Mouse (Mus musculus): Measurements from ENCODE around the gene Ap1ar. TPM values are rescaled to one million over a fixed set of nuclear protein-coding genes. Genes with fewer than 3 reads are reported as not detected.
A peak's percentile ranks its signal among the peaks of the same experiment; 100 is the strongest.

Ap1ar gene
- polyA plus RNA-seq, 1 experiment from 2014 or later, result 97.5 TPM

- no peaks in the 10 kb centered on the region for H3K9me3 ChIP-seq
- no peak for ATAC-seq
- no peaks in the 10 kb centered on the region for H3K4me1 ChIP-seq (replicated peaks)
- H3K27ac ChIP-seq, result no peak overlapping the region
- no peak overlapping the region for H3K4me3 ChIP-seq (replicated peaks)
- no peak overlapping the region for H3K9ac ChIP-seq
- H3K27me3 ChIP-seq (replicated peaks), result no peaks in the 10 kb centered on the region
- peaks cover 24% of the 10 kb centered on the region for H3K36me3 ChIP-seq
- 89% methylated on average over 7 of the region's 7 CpGs for WGBS
- no peak overlapping the region for H3K4me2 ChIP-seq (replicated peaks)
Observed at GRCm38 (mm10) chr3:127809103-127809502, 28.2 kb downstream of the Ap1ar start.

- peaks cover 24% of the 10 kb centered on the region; the same call in 1 of the 2 replicates for H3K36me3 ChIP-seq
- H3K9me3 ChIP-seq, result no peaks in the 10 kb centered on the region
- no peak overlapping the region for H3K4me2 ChIP-seq (replicated peaks)
- no peak overlapping the region for H3K9ac ChIP-seq
- ATAC-seq, result no peak
- H3K4me3 ChIP-seq (replicated peaks), result no peak overlapping the region
- no peak overlapping the region for H3K27ac ChIP-seq
- H3K4me1 ChIP-seq (replicated peaks), result no peaks in the 10 kb centered on the region
- H3K27me3 ChIP-seq (replicated peaks), result no peaks in the 10 kb centered on the region
- WGBS, result 84% methylated on average over 5 of the region's 5 CpGs
Observed at GRCm38 (mm10) chr3:127807846-127808245, 29.5 kb downstream of the Ap1ar start.

GRCm38 (mm10) chr3:127805991-127806390, 31.3 kb downstream of the Ap1ar start:
- Histone ChIP-seq H3K27me3 (replicated peaks) (no peaks in the 10 kb centered on the region), H3K9me3 (no peaks in the 10 kb centered on the region), H3K4me3 (replicated peaks) (no peak overlapping the region), H3K9ac (no peak overlapping the region), H3K4me1 (replicated peaks) (no peaks in the 10 kb centered on the region), H3K36me3 (peaks cover 24% of the 10 kb centered on the region; the same call in 1 of the 2 replicates), H3K27ac (no peak overlapping the region), H3K4me2 (replicated peaks) (no peak overlapping the region)
- WGBS, result 83% methylated on average over 6 of the region's 6 CpGs
- ATAC-seq, result no peak

GRCm38 (mm10) chr3:127805071-127805470, 32.3 kb downstream of the Ap1ar start:
- no peak overlapping the region for H3K4me2 ChIP-seq (replicated peaks)
- H3K36me3 ChIP-seq, result peaks cover 18% of the 10 kb centered on the region; the same call in 1 of the 2 replicates
- no peaks in the 10 kb centered on the region for H3K9me3 ChIP-seq
- WGBS, result 87% methylated on average over 12 of the region's 12 CpGs
- no peaks in the 10 kb centered on the region for H3K27me3 ChIP-seq (replicated peaks)
- H3K9ac ChIP-seq, result no peak overlapping the region
- no peak for ATAC-seq
- H3K4me1 ChIP-seq (replicated peaks), result no peaks in the 10 kb centered on the region
- no peak overlapping the region for H3K27ac ChIP-seq
- H3K4me3 ChIP-seq (replicated peaks), result no peak overlapping the region

DNA sequence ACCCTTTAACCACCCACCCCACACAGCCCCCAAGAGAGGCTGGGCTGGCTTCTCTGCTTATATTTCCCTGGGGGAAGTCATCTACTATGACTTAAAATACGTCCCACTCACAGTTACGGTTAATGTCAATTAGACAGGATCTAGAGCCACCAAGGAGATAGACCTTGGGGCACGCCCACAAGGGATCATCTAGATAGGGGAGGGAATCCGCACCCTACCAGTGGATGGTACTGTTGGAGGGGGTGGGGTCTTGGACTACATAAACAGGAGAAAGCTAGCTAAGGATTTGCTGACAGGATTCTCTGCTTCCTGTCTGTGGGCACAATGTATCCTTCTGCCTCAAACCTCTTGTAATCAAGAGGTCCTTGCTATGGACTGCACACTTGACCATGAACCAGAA, 32.9 kb downstream of the Ap1ar start:
- H3K27ac ChIP-seq, result no peak overlapping the region
- H3K36me3 ChIP-seq, result peaks cover 18% of the 10 kb centered on the region; the same call in 1 of the 2 replicates
- H3K4me2 ChIP-seq (replicated peaks), result no peak overlapping the region
- H3K27me3 ChIP-seq (replicated peaks), result no peaks in the 10 kb centered on the region
- no peak overlapping the region for H3K9ac ChIP-seq
- H3K4me1 ChIP-seq (replicated peaks), result no peaks in the 10 kb centered on the region
- no peaks in the 10 kb centered on the region for H3K9me3 ChIP-seq
- WGBS, result 82% methylated on average over 4 of the region's 4 CpGs
- ATAC-seq, result no peak
- H3K4me3 ChIP-seq (replicated peaks), result no peak overlapping the region

GRCm38 (mm10) chr3:127802814-127803213, 34.5 kb downstream of the Ap1ar start:
- Histone ChIP-seq H3K4me1 (replicated peaks) (no peaks in the 10 kb centered on the region), H3K36me3 (peaks cover 6% of the 10 kb centered on the region; the same call in 1 of the 2 replicates), H3K9ac (no peak overlapping the region), H3K9me3 (no peaks in the 10 kb centered on the region), H3K27me3 (replicated peaks) (no peaks in the 10 kb centered on the region), H3K27ac (no peak overlapping the region), H3K4me3 (replicated peaks) (no peak overlapping the region), H3K4me2 (replicated peaks) (no peak overlapping the region)
- WGBS, result 47% methylated on average over 8 of the region's 8 CpGs
- ATAC-seq, result no peak

DNA sequence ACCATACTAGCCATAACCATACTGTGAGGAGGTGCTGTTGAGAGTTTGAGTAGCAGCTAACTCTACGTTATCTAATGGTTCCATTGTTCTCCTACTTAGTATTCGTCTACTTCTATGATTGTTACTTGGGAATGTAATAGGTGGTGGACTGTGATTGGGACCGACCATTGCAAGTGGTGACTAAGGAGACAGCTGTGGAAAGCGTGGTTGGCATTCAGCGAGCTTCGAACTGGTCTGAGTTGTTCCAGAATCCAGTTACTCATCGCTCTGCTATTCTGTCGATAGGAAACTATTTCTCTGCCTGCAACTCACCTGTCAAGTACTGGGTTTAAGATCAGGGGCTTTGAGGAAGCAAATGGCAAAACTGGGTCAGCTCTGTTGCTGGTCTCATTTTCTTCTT, 36.2 kb downstream of the Ap1ar start:
- no peaks in the 10 kb centered on the region for H3K4me1 ChIP-seq (replicated peaks)
- H3K9me3 ChIP-seq, result no peaks in the 10 kb centered on the region
- no peak for ATAC-seq
- H3K27me3 ChIP-seq (replicated peaks), result no peaks in the 10 kb centered on the region
- 91% methylated on average over 8 of the region's 8 CpGs for WGBS
- H3K36me3 ChIP-seq, result peaks cover 12% of the 10 kb centered on the region
- H3K27ac ChIP-seq, result no peak overlapping the region
- H3K9ac ChIP-seq, result no peak overlapping the region
- no peak overlapping the region for H3K4me3 ChIP-seq (replicated peaks)
- no peak overlapping the region for H3K4me2 ChIP-seq (replicated peaks)

DNA sequence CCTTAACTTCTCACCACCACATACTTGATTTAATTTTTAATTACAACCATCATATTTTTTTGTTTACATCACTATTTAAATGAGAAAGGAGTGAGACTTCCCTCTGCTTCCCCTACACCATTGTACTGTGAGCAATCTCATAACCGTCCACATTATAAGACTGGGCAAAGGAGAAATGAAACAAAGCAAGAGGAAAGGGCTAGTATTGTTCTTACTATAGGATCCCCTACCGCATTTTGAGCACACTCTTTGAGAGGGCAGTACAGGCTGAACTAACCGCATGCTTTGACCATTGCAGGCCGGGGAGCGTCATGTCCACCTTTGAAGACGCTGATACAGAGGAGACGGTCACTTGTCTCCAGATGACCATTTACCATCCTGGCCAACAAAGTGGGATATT, 41.1 kb downstream of the Ap1ar start:
- no peaks in the 10 kb centered on the region for H3K9me3 ChIP-seq
- no peak overlapping the region for H3K4me3 ChIP-seq (replicated peaks)
- no peak overlapping the region for H3K27ac ChIP-seq
- H3K9ac ChIP-seq, result no peak overlapping the region
- no peaks in the 10 kb centered on the region for H3K27me3 ChIP-seq (replicated peaks)
- no peaks in the 10 kb centered on the region for H3K4me1 ChIP-seq (replicated peaks)
- ATAC-seq, result no peak
- H3K4me2 ChIP-seq (replicated peaks), result no peak overlapping the region
- WGBS, result 95% methylated on average over 7 of the region's 7 CpGs
- peaks cover 15% of the 10 kb centered on the region for H3K36me3 ChIP-seq

DNA sequence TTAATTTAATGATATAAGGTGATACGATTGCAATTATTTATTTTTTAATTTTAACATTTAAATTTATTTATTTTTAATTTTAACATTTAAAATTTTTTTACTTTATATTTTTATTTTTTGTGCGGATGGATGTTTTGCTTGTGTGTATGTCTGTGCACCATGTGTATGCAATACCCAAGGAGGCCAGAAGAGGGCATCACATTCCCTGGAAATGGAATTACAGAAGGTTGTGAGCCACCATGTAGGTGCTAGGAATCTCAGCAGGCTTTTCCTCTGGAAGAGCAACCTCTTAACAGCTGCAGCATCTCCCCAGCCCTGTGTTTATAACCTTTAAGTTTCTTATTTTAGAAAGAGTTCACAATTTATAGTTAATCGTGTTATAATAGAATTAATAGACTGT, 41.6 kb downstream of the Ap1ar start:
- H3K9me3 ChIP-seq, result no peaks in the 10 kb centered on the region
- no peaks in the 10 kb centered on the region for H3K4me1 ChIP-seq (replicated peaks)

GRCm38 (mm10) chr3:127793022-127793421, 44.3 kb downstream of the Ap1ar start:
- H3K4me1 ChIP-seq (replicated peaks), result no peaks in the 10 kb centered on the region
- H3K36me3 ChIP-seq, result peaks cover 15% of the 10 kb centered on the region
- 86% methylated on average over 7 of the region's 7 CpGs for WGBS
- ATAC-seq, result no peak
- H3K9ac ChIP-seq, result no peak overlapping the region
- H3K27ac ChIP-seq, result no peak overlapping the region
- H3K4me3 ChIP-seq (replicated peaks), result no peak overlapping the region
- no peak overlapping the region for H3K4me2 ChIP-seq (replicated peaks)
- H3K27me3 ChIP-seq (replicated peaks), result no peaks in the 10 kb centered on the region
- no peaks in the 10 kb centered on the region for H3K9me3 ChIP-seq

More for the DNA sequence above, 41.6 kb downstream of the Ap1ar start:
- no peak for ATAC-seq
- peaks cover 15% of the 10 kb centered on the region for H3K36me3 ChIP-seq
- no peak overlapping the region for H3K9ac ChIP-seq
- no peak overlapping the region for H3K27ac ChIP-seq
- 92% methylated on average over 3 of the region's 3 CpGs for WGBS
- no peak overlapping the region for H3K4me3 ChIP-seq (replicated peaks)
- no peak overlapping the region for H3K4me2 ChIP-seq (replicated peaks)
- no peaks in the 10 kb centered on the region for H3K27me3 ChIP-seq (replicated peaks)

DNA sequence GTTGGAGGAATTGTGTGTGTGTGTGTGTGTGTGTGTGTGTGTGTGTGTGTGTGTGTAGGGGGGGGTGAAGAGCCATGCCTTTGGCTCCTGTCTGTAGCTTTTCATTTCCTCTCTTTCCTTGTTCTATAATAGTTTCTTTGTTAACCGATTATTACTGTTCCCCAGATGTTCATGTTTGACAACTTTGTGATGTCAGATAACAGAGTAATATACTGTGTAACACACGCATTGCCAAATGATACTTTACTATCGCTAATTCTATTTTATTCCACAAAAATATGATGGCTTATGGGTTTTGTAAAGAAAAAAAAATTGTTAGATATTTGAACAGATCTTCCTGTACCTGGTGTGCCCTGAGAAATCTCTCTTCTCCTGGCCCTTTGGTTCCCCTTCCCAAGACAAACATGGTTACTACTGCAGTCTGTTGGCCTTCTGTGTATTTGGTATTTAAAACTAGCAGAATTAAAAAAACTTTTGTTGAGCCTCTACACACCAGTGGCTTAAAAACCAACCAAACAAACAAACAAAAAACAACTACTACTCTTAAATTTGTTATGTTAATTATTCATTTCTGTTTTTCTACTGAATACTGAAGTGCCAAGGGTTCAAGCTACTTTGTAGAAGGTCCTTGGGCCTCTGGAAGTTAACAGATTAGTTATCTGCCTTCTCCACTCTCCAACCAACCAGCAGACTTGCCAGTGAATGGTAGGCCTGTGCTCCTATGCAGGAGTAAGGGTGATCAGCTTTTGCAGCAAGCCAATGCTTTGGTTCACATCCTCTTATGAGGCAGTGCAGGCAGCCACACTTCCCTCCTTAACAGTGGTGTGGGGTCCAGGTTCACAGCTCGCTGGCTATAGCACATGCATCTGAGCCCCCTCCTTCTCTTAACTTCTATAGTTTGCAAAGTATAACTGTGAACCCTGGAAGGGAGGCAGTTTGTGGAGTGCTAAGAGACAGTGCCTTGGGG, 45.4 kb downstream of the Ap1ar start:
- Histone ChIP-seq H3K27me3 (replicated peaks) (no peaks in the 10 kb centered on the region), H3K4me2 (replicated peaks) (peak overlapping the region; percentile 95), H3K4me3 (replicated peaks) (peak overlapping the region; percentile 65), H3K27ac (0 out of 2 replicates have a peak overlapping the region, but pooled peaks have one; percentile 33), H3K4me1 (replicated peaks) (no peaks in the 10 kb centered on the region), H3K9ac (no peak overlapping the region), H3K9me3 (no peaks in the 10 kb centered on the region), H3K36me3 (peaks cover 10% of the 10 kb centered on the region)
- ATAC-seq, result peak; percentile 26; the same call in 1 of the 2 replicates
- WGBS, result 48% methylated on average over 4 of the region's 4 CpGs

- Histone ChIP-seq H3K27ac (peak overlapping the region; percentile 86; the same call in 1 of the 2 replicates), H3K4me1 (replicated peaks) (no peaks in the 10 kb centered on the region), H3K4me3 (replicated peaks) (peak overlapping the region; percentile 65), H3K4me2 (replicated peaks) (peak overlapping the region; percentile 95), H3K9ac (peak overlapping the region; percentile 72), H3K9me3 (no peaks in the 10 kb centered on the region), H3K27me3 (replicated peaks) (no peaks in the 10 kb centered on the region), H3K36me3 (0 out of 2 replicates have a peak, but pooled peaks cover 3% of the 10 kb centered on the region)
- WGBS, result 1% methylated on average over 15 of the region's 15 CpGs
- no peak; the same call in 1 of the 2 replicates for ATAC-seq
Observed at GRCm38 (mm10) chr3:127791056-127791483, 46.3 kb downstream of the Ap1ar start.

Data from intestine, embryonic 15.5 days (tissue).